ENCODE assay signal across 14 mouse cellular contexts in genomic region chr19:58165635-58166015, GRCm38 (mm10).
DNase-seq lines count a peak whose midpoint lies in the region; ATAC-seq and TF ChIP-seq lines count a peak whose summit lies in the region.
"Had no signal": no experiment of that assay in that cellular context is flagged by ENCODE, and none has a peak within 500 bp of the region (broad histone marks: within the 10 kb centered on the region; RNA-seq: fewer than 3 reads in every experiment).

No protein-coding gene starts in this region.

- no peaks in the 10 kb centered on the region for H3K36me3 ChIP-seq in forebrain, embryonic 11.5 days (ENCODE audit: control insufficient read depth, insufficient read depth, low read length)
- H3K36me3 ChIP-seq in midbrain, embryonic 16.5 days (ENCODE audit: control insufficient read depth, insufficient read depth, low read length) = no peaks in the 10 kb centered on the region
- H3K36me3 ChIP-seq in thymus, adult 2 months (ENCODE audit: control insufficient read depth, insufficient read depth, low read length) = no peaks in the 10 kb centered on the region
- no peaks in the 10 kb centered on the region for H3K36me3 ChIP-seq in intestine, embryonic 16.5 days (ENCODE audit: control insufficient read depth, insufficient read depth, low read length)
- H3K36me3 ChIP-seq: embryonic facial prominence, embryonic 12.5 days; heart, embryonic 15.5 days; liver, embryonic 13.5 days had no signal

- peaks cover 6% of the 10 kb centered on the region; the same call in 1 of the 2 replicates for H3K4me1 ChIP-seq in forebrain, embryonic 11.5 days (replicated peaks; ENCODE audit: control insufficient read depth, insufficient read depth, low read length)
- peaks cover 11% of the 10 kb centered on the region for H3K4me1 ChIP-seq in midbrain, embryonic 16.5 days (ENCODE audit: control insufficient read depth, insufficient read depth, low read length)
- H3K4me1 ChIP-seq in thymus, adult 2 months (replicated peaks; ENCODE audit: control insufficient read depth, insufficient read depth, low read length) = no peaks in the 10 kb centered on the region
- H3K4me1 ChIP-seq in intestine, embryonic 16.5 days (ENCODE audit: control insufficient read depth, insufficient read depth, low read length) = peaks cover 4% of the 10 kb centered on the region
- H3K4me1 ChIP-seq: heart, embryonic 15.5 days; liver, embryonic 13.5 days had no signal

- TF ChIP-seq POLR2A in thymus, adult 2 months (IDR thresholded peaks at IDR 0.05; ENCODE audit: control insufficient read depth, extremely low read depth, insufficient read depth, low read length, poor library complexity) = no peak

- H3K9ac ChIP-seq in forebrain, embryonic 11.5 days (ENCODE audit: low read length) = no peak overlapping the region
- no peak overlapping the region for H3K9ac ChIP-seq in midbrain, embryonic 16.5 days (ENCODE audit: low read depth, low read length)
- no peak overlapping the region for H3K9ac ChIP-seq in intestine, embryonic 16.5 days (ENCODE audit: low read depth, low read length)
- H3K9ac ChIP-seq: embryonic facial prominence, embryonic 12.5 days; heart, embryonic 15.5 days; liver, embryonic 13.5 days had no signal

- H3K27ac ChIP-seq in forebrain, embryonic 11.5 days (ENCODE audit: low read depth, low read length) = no peak overlapping the region
- no peak overlapping the region for H3K27ac ChIP-seq in midbrain, embryonic 16.5 days (ENCODE audit: low read length)
- H3K27ac ChIP-seq in thymus, adult 2 months (ENCODE audit: control insufficient read depth, insufficient read depth, low read length) = no peak overlapping the region
- no peak overlapping the region for H3K27ac ChIP-seq in intestine, embryonic 16.5 days (ENCODE audit: low read length)
- H3K27ac ChIP-seq: embryonic facial prominence, embryonic 12.5 days; heart, embryonic 15.5 days; liver, embryonic 13.5 days had no signal

- H3K4me3 ChIP-seq in forebrain, embryonic 11.5 days (ENCODE audit: low read depth, low read length) = no peak overlapping the region
- H3K4me3 ChIP-seq in midbrain, embryonic 16.5 days (ENCODE audit: low read depth, low read length) = no peak overlapping the region
- H3K4me3 ChIP-seq in thymus, adult 2 months (ENCODE audit: control insufficient read depth, insufficient read depth, low read length) = no peak overlapping the region
- H3K4me3 ChIP-seq in intestine, embryonic 16.5 days (ENCODE audit: low read length) = no peak overlapping the region
- H3K4me3 ChIP-seq: embryonic facial prominence, embryonic 12.5 days; heart, embryonic 15.5 days; liver, embryonic 13.5 days had no signal

- 0 out of 2 replicates have a peak, but pooled peaks cover 3% of the 10 kb centered on the region for H3K27me3 ChIP-seq in forebrain, embryonic 11.5 days (ENCODE audit: control insufficient read depth, insufficient read depth, low read length)
- H3K27me3 ChIP-seq in midbrain, embryonic 16.5 days (ENCODE audit: control insufficient read depth, insufficient read depth, low read depth, low read length) = no peaks in the 10 kb centered on the region
- H3K27me3 ChIP-seq in thymus, adult 2 months (ENCODE audit: control insufficient read depth, insufficient read depth, low read length) = no peaks in the 10 kb centered on the region
- no peaks in the 10 kb centered on the region for H3K27me3 ChIP-seq in intestine, embryonic 16.5 days (replicated peaks; ENCODE audit: control insufficient read depth, insufficient read depth, low read length)
- H3K27me3 ChIP-seq: CH12.LX; liver, embryonic 13.5 days had no signal

- WGBS in forebrain, embryonic 11.5 days = 25% methylated on average over 9 of the region's 9 CpGs
- 12% methylated on average over 9 of the region's 9 CpGs for WGBS in midbrain, embryonic 16.5 days
- 86% methylated on average over 9 of the region's 9 CpGs for WGBS in thymus, adult 2 months
- WGBS in intestine, embryonic 16.5 days = 25% methylated on average over 9 of the region's 9 CpGs

- H3K9me3 ChIP-seq in forebrain, embryonic 11.5 days (ENCODE audit: control insufficient read depth, low read length) = no peaks in the 10 kb centered on the region
- no peaks in the 10 kb centered on the region for H3K9me3 ChIP-seq in midbrain, embryonic 16.5 days (replicated peaks; ENCODE audit: control insufficient read depth, low read length, poor library complexity, severe bottlenecking)
- H3K9me3 ChIP-seq in intestine, embryonic 16.5 days (ENCODE audit: control insufficient read depth, low read length) = no peaks in the 10 kb centered on the region
- H3K9me3 ChIP-seq: embryonic facial prominence, embryonic 12.5 days; heart, embryonic 15.5 days; liver, embryonic 13.5 days had no signal

- no peak for TF ChIP-seq CTCF in thymus, adult 2 months (IDR thresholded peaks at IDR 0.05; ENCODE audit: borderline replicate concordance, control insufficient read depth, extremely low read depth, insufficient read depth, low read length, poor library complexity)

- peak overlapping the region; percentile 2 for H3K4me2 ChIP-seq in forebrain, embryonic 11.5 days (ENCODE audit: low read depth, low read length, severe bottlenecking)
- peak overlapping the region; percentile 28 for H3K4me2 ChIP-seq in midbrain, embryonic 16.5 days (ENCODE audit: low read length)
- no peak overlapping the region for H3K4me2 ChIP-seq in intestine, embryonic 16.5 days (ENCODE audit: low read depth, low read length)
- H3K4me2 ChIP-seq: embryonic facial prominence, embryonic 12.5 days; heart, embryonic 15.5 days; liver, embryonic 13.5 days had no signal

- DNase-seq in kidney, postnatal 14 days = peak; percentile 21
- DNase-seq in kidney, postnatal 36 days = no peak
- DNase-seq in Muller cell, postnatal 12 days (ENCODE audit: inconsistent ontology term) = peak; percentile 42
- no peak for DNase-seq in forebrain, embryonic 11.5 days (ENCODE audit: low spot score)
- no peak for DNase-seq in thymus, adult 2 months
- DNase-seq: adrenal gland, adult 2 months; cerebellum, adult 9-11 months; layer of hippocampus, adult 9-11 months; liver, embryonic 13.5 days had no signal

- no peak for ATAC-seq in forebrain, embryonic 11.5 days (replicated peaks; ENCODE audit: low FRiP score)
- ATAC-seq in midbrain, embryonic 16.5 days = peak; percentile 46; the same call in 1 of the 2 replicates
- ATAC-seq in intestine, embryonic 16.5 days = no peak

Comparison
In these comparisons a context has a peak if more than half of its experiments do, and no peak if none do; other contexts are left out.
1. DNase-seq: peak in kidney, postnatal 14 days (single experiment) and Muller cell, postnatal 12 days (single experiment); none in kidney, postnatal 36 days (0 of 2), forebrain, embryonic 11.5 days (single experiment) and thymus, adult 2 months (single experiment).